9 mouse cellular contexts compared by ENCODE assay signal in the genomic region with DNA sequence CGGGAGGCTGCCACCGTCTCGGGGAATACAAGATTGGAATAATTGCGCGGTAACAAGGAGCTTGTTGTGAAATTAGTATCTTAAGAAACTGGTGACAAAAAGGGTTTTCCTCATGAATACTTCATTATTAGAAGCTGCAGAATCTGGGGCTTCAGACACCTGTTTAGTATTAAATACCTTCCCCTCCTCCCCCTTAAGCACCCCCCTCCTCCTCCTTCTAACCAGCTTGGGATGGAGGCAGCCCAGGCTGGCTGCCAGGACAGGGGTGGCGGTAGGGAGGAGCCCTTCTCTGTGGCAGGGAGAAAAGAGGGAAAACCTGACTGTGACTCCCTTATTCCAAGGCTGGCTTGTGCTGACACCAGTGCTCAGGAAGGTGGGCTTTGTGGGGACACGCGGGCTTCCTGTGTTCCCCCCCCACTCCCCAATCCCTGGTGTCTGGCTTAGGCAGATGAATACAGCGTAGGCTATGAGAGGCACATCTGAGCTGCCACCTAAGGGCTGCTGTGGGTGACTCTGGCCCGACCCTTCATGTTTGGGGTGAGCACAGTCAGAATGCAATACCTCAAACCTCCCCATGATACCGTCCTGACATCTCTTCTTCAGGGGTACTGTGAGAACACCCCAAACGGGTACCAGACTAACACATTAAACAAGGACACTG. TPM values are rescaled to one million over a fixed set of nuclear protein-coding genes. Genes with fewer than 3 reads are reported as not detected.
A peak's percentile ranks its signal among the peaks of the same experiment; 100 is the strongest.
DNase-seq lines count a peak whose midpoint lies in the region; ATAC-seq and TF ChIP-seq lines count a peak whose summit lies in the region.
"Had no signal": no experiment of that assay in that cellular context is flagged by ENCODE, and none has a peak within 500 bp of the region (broad histone marks: within the 10 kb centered on the region; RNA-seq: fewer than 3 reads in every experiment).

No protein-coding gene starts in this region.

- H3K27me3 ChIP-seq in midbrain, embryonic 12.5 days, result no peaks in the 10 kb centered on the region; the same call in 1 of the 2 replicates
- no peaks in the 10 kb centered on the region for H3K27me3 ChIP-seq in midbrain, postnatal 0 days (ENCODE audit: insufficient read depth, low read length)
- H3K27me3 ChIP-seq in forebrain, embryonic 10.5 days (ENCODE audit: poor library complexity, severe bottlenecking), result peaks cover 7% of the 10 kb centered on the region
- no peaks in the 10 kb centered on the region for H3K27me3 ChIP-seq in intestine, embryonic 16.5 days (replicated peaks; ENCODE audit: control insufficient read depth, insufficient read depth, low read length)
- H3K27me3 ChIP-seq in neural tube, embryonic 14.5 days (ENCODE audit: control insufficient read depth, insufficient read depth, low read length), result no peaks in the 10 kb centered on the region
- no peaks in the 10 kb centered on the region for H3K27me3 ChIP-seq in liver, postnatal 0 days (ENCODE audit: insufficient read depth, low read length)

- H3K4me1 ChIP-seq in midbrain, embryonic 12.5 days, result peaks cover 83% of the 10 kb centered on the region
- H3K4me1 ChIP-seq in midbrain, postnatal 0 days (ENCODE audit: insufficient read depth, low read length), result peaks cover 34% of the 10 kb centered on the region
- H3K4me1 ChIP-seq in forebrain, embryonic 10.5 days, result peaks cover 91% of the 10 kb centered on the region
- H3K4me1 ChIP-seq in intestine, embryonic 16.5 days (ENCODE audit: control insufficient read depth, insufficient read depth, low read length), result peaks cover 86% of the 10 kb centered on the region
- H3K4me1 ChIP-seq in neural tube, embryonic 14.5 days (ENCODE audit: control insufficient read depth, insufficient read depth, low read length), result peaks cover 64% of the 10 kb centered on the region
- peaks cover 91% of the 10 kb centered on the region for H3K4me1 ChIP-seq in liver, postnatal 0 days (ENCODE audit: insufficient read depth)

- WGBS in midbrain, embryonic 12.5 days, result 51% methylated on average over 12 of the region's 12 CpGs
- WGBS in midbrain, postnatal 0 days, result 45% methylated on average over 12 of the region's 12 CpGs
- 49% methylated on average over 12 of the region's 12 CpGs for WGBS in forebrain, embryonic 10.5 days
- WGBS in intestine, embryonic 16.5 days, result 68% methylated on average over 12 of the region's 12 CpGs
- 59% methylated on average over 12 of the region's 12 CpGs for WGBS in neural tube, embryonic 14.5 days
- 62% methylated on average over 11 of the region's 12 CpGs for WGBS in liver, postnatal 0 days (ENCODE audit: insufficient replicate concordance)

- no peak for TF ChIP-seq CTCF in midbrain, postnatal 0 days (IDR thresholded peaks at IDR 0.05)
- TF ChIP-seq CTCF in liver, postnatal 0 days (IDR thresholded peaks at IDR 0.05; ENCODE audit: low read depth), result no peak

- intact Hi-C loops in left cerebral cortex, postnatal 4 days (cut with DNase I), result no loop called here

- H3K9me3 ChIP-seq in midbrain, embryonic 12.5 days, result no peaks in the 10 kb centered on the region
- H3K9me3 ChIP-seq in midbrain, postnatal 0 days (ENCODE audit: low read length), result no peaks in the 10 kb centered on the region
- H3K9me3 ChIP-seq in forebrain, embryonic 10.5 days, result no peaks in the 10 kb centered on the region
- H3K9me3 ChIP-seq in intestine, embryonic 16.5 days (ENCODE audit: control insufficient read depth, low read length), result no peaks in the 10 kb centered on the region
- H3K9me3 ChIP-seq in neural tube, embryonic 14.5 days (ENCODE audit: control insufficient read depth, low read length), result no peaks in the 10 kb centered on the region
- H3K9me3 ChIP-seq in liver, postnatal 0 days (ENCODE audit: low read length), result no peaks in the 10 kb centered on the region

- ATAC-seq in midbrain, embryonic 12.5 days (ENCODE audit: low FRiP score, low read depth), result no peak
- ATAC-seq in midbrain, postnatal 0 days (ENCODE audit: low FRiP score), result no peak
- ATAC-seq in intestine, embryonic 16.5 days, result no peak
- no peak for ATAC-seq in neural tube, embryonic 14.5 days (ENCODE audit: low read depth)
- no peak for ATAC-seq in liver, postnatal 0 days

- TF ChIP-seq EP300 in liver, postnatal 0 days (IDR thresholded peaks at IDR 0.05; ENCODE audit: low read depth), result no peak

- DNase-seq in midbrain, postnatal 0 days (ENCODE audit: low spot score), result no peak
- DNase-seq in forebrain, embryonic 10.5 days (ENCODE audit: extremely low spot score, low spot score), result no peak
- no peak for DNase-seq in liver, postnatal 0 days
- no peak for DNase-seq in gastrocnemius, postnatal 10 days
- DNase-seq in left cerebral cortex, postnatal 4 days, result no peak
- DNase-seq: right cerebral cortex, postnatal 25 days had no signal

- no peak overlapping the region for H3K4me3 ChIP-seq in midbrain, embryonic 12.5 days
- H3K4me3 ChIP-seq in midbrain, postnatal 0 days (ENCODE audit: low read depth, low read length), result no peak overlapping the region
- peak overlapping the region; percentile 8; the same call in 1 of the 2 replicates for H3K4me3 ChIP-seq in forebrain, embryonic 10.5 days
- no peak overlapping the region for H3K4me3 ChIP-seq in intestine, embryonic 16.5 days (ENCODE audit: low read length)
- H3K4me3 ChIP-seq in neural tube, embryonic 14.5 days (ENCODE audit: low read depth, low read length), result no peak overlapping the region
- H3K4me3 ChIP-seq in liver, postnatal 0 days (ENCODE audit: low read depth, low read length), result no peak overlapping the region

- peak overlapping the region; percentile 60 for H3K27ac ChIP-seq in midbrain, embryonic 12.5 days (replicated peaks)
- H3K27ac ChIP-seq in midbrain, postnatal 0 days (ENCODE audit: low read depth, low read length), result no peak overlapping the region
- H3K27ac ChIP-seq in forebrain, embryonic 10.5 days, result peak overlapping the region; percentile 71
- no peak overlapping the region; the same call in 1 of the 2 replicates for H3K27ac ChIP-seq in intestine, embryonic 16.5 days (ENCODE audit: low read length)
- peak overlapping the region; percentile 64 for H3K27ac ChIP-seq in neural tube, embryonic 14.5 days (ENCODE audit: low read depth, low read length)
- H3K27ac ChIP-seq in liver, postnatal 0 days (ENCODE audit: low read depth), result no peak overlapping the region

- no peak overlapping the region for H3K9ac ChIP-seq in midbrain, embryonic 12.5 days (replicated peaks)
- H3K9ac ChIP-seq in midbrain, postnatal 0 days (replicated peaks; ENCODE audit: low read length, poor library complexity, severe bottlenecking), result no peak overlapping the region
- H3K9ac ChIP-seq in intestine, embryonic 16.5 days (ENCODE audit: low read depth, low read length), result peak overlapping the region; percentile 54; the same call in 1 of the 2 replicates
- H3K9ac ChIP-seq in neural tube, embryonic 14.5 days (replicated peaks; ENCODE audit: low read depth, low read length), result peak overlapping the region; percentile 21; the same call in 1 of the 2 replicates
- H3K9ac ChIP-seq in liver, postnatal 0 days (replicated peaks), result no peak overlapping the region

- peaks cover 19% of the 10 kb centered on the region for H3K36me3 ChIP-seq in midbrain, embryonic 12.5 days
- H3K36me3 ChIP-seq in midbrain, postnatal 0 days (ENCODE audit: insufficient read depth, low read length), result peaks cover 7% of the 10 kb centered on the region
- peaks cover 23% of the 10 kb centered on the region for H3K36me3 ChIP-seq in forebrain, embryonic 10.5 days (replicated peaks)
- H3K36me3 ChIP-seq in intestine, embryonic 16.5 days (ENCODE audit: control insufficient read depth, insufficient read depth, low read length), result no peaks in the 10 kb centered on the region
- no peaks in the 10 kb centered on the region for H3K36me3 ChIP-seq in neural tube, embryonic 14.5 days (ENCODE audit: control insufficient read depth, insufficient read depth, low read length)
- no peaks in the 10 kb centered on the region for H3K36me3 ChIP-seq in liver, postnatal 0 days (replicated peaks; ENCODE audit: insufficient read depth, low read length)

- 0 out of 2 replicates have a peak overlapping the region, but pooled peaks have one; percentile 1 for H3K4me2 ChIP-seq in midbrain, embryonic 12.5 days (replicated peaks)
- H3K4me2 ChIP-seq in midbrain, postnatal 0 days (ENCODE audit: low read depth, low read length, poor library complexity, severe bottlenecking), result no peak overlapping the region
- no peak overlapping the region for H3K4me2 ChIP-seq in intestine, embryonic 16.5 days (ENCODE audit: low read depth, low read length)
- peak overlapping the region; percentile 8; the same call in 1 of the 2 replicates for H3K4me2 ChIP-seq in neural tube, embryonic 14.5 days (ENCODE audit: low read depth, low read length)
- H3K4me2 ChIP-seq in liver, postnatal 0 days (ENCODE audit: low read depth, low read length), result no peak overlapping the region

RNA-seq across cellular contexts. Expression of gene Fam222a, which starts 25.5 kb away (rescaled TPM):
- polyA plus RNA-seq in midbrain, embryonic 12.5 days (2016; fragmentation: Nextera tagmentation; extraction: Ambion mirVana), result 9.4 and 10.2 TPM in 2 replicates
- total RNA-seq in midbrain, postnatal 0 days (2014; rRNA removed), result 5.6 and 10.4 TPM in 2 replicates
- 3.5 and 4.2 TPM in 2 replicates for polyA plus RNA-seq in midbrain, postnatal 0 days (2015; fragmentation: Nextera tagmentation; extraction: Ambion mirVana)
- 3.9 and 4.1 TPM in 2 replicates for polyA plus RNA-seq in forebrain, embryonic 10.5 days (2016; fragmentation: Nextera tagmentation; extraction: Ambion mirVana)
- polyA plus RNA-seq in intestine, embryonic 16.5 days (2015; fragmentation: Nextera tagmentation; extraction: Ambion mirVana), result 3.9 and 5.8 TPM in 2 replicates
- polyA plus RNA-seq in neural tube, embryonic 14.5 days (2014; fragmentation: Nextera tagmentation; extraction: Ambion mirVana), result 5.3 and 7.0 TPM in 2 replicates
- polyA plus RNA-seq in liver, postnatal 0 days (2015; fragmentation: Nextera tagmentation; extraction: Ambion mirVana), result 0.80 and 1.8 TPM in 2 replicates
- 1 to 10 TPM; 1.5 to 1.8 TPM for total RNA-seq in gastrocnemius, postnatal 10 days (2021)
- total RNA-seq in left cerebral cortex, postnatal 4 days (2021), result 10 to 100 TPM in 1 of 2 experiments, 1 to 10 TPM in 1; 8.7 to 10.4 TPM

Comparison
In these comparisons a context has a peak if more than half of its experiments do, and no peak if none do; other contexts are left out.
1. H3K27ac ChIP-seq: peak in midbrain, embryonic 12.5 days (single experiment), forebrain, embryonic 10.5 days (single experiment) and neural tube, embryonic 14.5 days (single experiment); none in midbrain, postnatal 0 days (single experiment), intestine, embryonic 16.5 days (single experiment) and liver, postnatal 0 days (single experiment).
2. H3K4me2 ChIP-seq: peak in midbrain, embryonic 12.5 days (single experiment) and neural tube, embryonic 14.5 days (single experiment); none in midbrain, postnatal 0 days (single experiment), intestine, embryonic 16.5 days (single experiment) and liver, postnatal 0 days (single experiment).
3. H3K9ac ChIP-seq: peak in intestine, embryonic 16.5 days (single experiment) and neural tube, embryonic 14.5 days (single experiment); none in midbrain, embryonic 12.5 days (single experiment), midbrain, postnatal 0 days (single experiment) and liver, postnatal 0 days (single experiment).